Mouse (Mus musculus) forebrain, embryonic 16.5 days (tissue): Measurements from ENCODE around the gene Pitpnc1. TPM values are rescaled to one million over a fixed set of nuclear protein-coding genes. Genes with fewer than 3 reads are reported as not detected.

Experiments used
- ATAC-seq: fragments of 200-750 bp; cut with Nextera tagmentation; 2 replicates; pipeline ENCODE4 v1.8.0; 2017; ENCODE audit warnings: mild to moderate bottlenecking, moderate library complexity
- H3K27ac ChIP-seq: fragments of 300-500 bp; sonication (generic); 2 replicates; pipeline ENCODE4 v1.5.1; 2014; ENCODE audit warnings: low read length, control low read depth
- H3K27me3 ChIP-seq: fragments of 300-500 bp; sonication (generic); replicated peaks from 2 replicates; pipeline ENCODE4 v1.6.1; 2014; ENCODE audit warnings: low read length; ENCODE audit not compliant: control insufficient read depth, insufficient read depth
- H3K36me3 ChIP-seq: fragments of 300-500 bp; sonication (generic); 2 replicates; pipeline ENCODE4 v1.6.1; 2014; ENCODE audit not compliant: control insufficient read depth, insufficient read depth
- H3K4me1 ChIP-seq: fragments of 300-500 bp; sonication (generic); replicated peaks from 2 replicates; pipeline ENCODE4 v1.6.1; 2014; ENCODE audit warnings: low read length; ENCODE audit not compliant: control insufficient read depth, insufficient read depth
- H3K4me2 ChIP-seq: fragments of 300-500 bp; sonication (generic); 2 replicates; pipeline ENCODE4 v1.6.1; 2014; ENCODE audit warnings: mild to moderate bottlenecking, low read length, control low read depth
- H3K4me3 ChIP-seq: fragments of 300-500 bp; sonication (generic); replicated peaks from 2 replicates; pipeline ENCODE4 v1.5.1; 2014; ENCODE audit warnings: mild to moderate bottlenecking, low read length, control low read depth
- H3K9ac ChIP-seq: fragments of 300-500 bp; sonication (generic); replicated peaks from 2 replicates; pipeline ENCODE4 v1.6.1; 2014; ENCODE audit warnings: low read depth, low read length, control low read depth
- H3K9me3 ChIP-seq: fragments of 300-500 bp; sonication (generic); 2 replicates; pipeline ENCODE4 v1.6.1; 2016; ENCODE audit warnings: low read length; ENCODE audit not compliant: control insufficient read depth
- WGBS: fragments of 180-500 bp; shearing (Covaris S2); extraction: QIAGEN DNeasy Blood & Tissue Kit; methylation state at CpG from one replicate; pipeline ENCODE4 v1.1.7; 2014; 5-methylcytosine and 5-hydroxymethylcytosine counted together
- polyA plus RNA-seq: library from polyadenylated mRNA; unstranded; fragments of >200 nt; fragmentation: Nextera tagmentation; extraction: Ambion mirVana; gene quantifications from 2 replicates; pipeline ENCODE4 v1.2.1, GENCODE M21; 2015

The Pitpnc1 gene
- polyA plus RNA-seq, 1 experiment from 2014 or later = 51.6 TPM

- ATAC-seq = no peak
- no peaks in the 10 kb centered on the region for H3K9me3 ChIP-seq
- H3K27me3 ChIP-seq = no peaks in the 10 kb centered on the region
- no peak overlapping the region for H3K9ac ChIP-seq
- no peaks in the 10 kb centered on the region for H3K4me1 ChIP-seq
- no peaks in the 10 kb centered on the region for H3K36me3 ChIP-seq
- no peak overlapping the region for H3K27ac ChIP-seq
- no peak overlapping the region for H3K4me2 ChIP-seq
- H3K4me3 ChIP-seq = no peak overlapping the region
Observed at GRCm38 (mm10) chr11:107300235-107300634, 170.3 kb downstream of the Pitpnc1 start.

- no peaks in the 10 kb centered on the region for H3K36me3 ChIP-seq
- no peaks in the 10 kb centered on the region for H3K9me3 ChIP-seq
- no peaks in the 10 kb centered on the region for H3K27me3 ChIP-seq
- no peak overlapping the region for H3K4me2 ChIP-seq
- H3K9ac ChIP-seq = no peak overlapping the region
- H3K27ac ChIP-seq = no peak overlapping the region
- WGBS = 87% methylated on average over 9 of the region's 9 CpGs
- no peak for ATAC-seq
- no peaks in the 10 kb centered on the region for H3K4me1 ChIP-seq
- H3K4me3 ChIP-seq = no peak overlapping the region
Observed at GRCm38 (mm10) chr11:107299511-107300120, 170.9 kb downstream of the Pitpnc1 start.

GRCm38 (mm10) chr11:107296176-107296575, 174.3 kb downstream of the Pitpnc1 start:
- Histone ChIP-seq H3K9ac (no peak overlapping the region), H3K27ac (no peak overlapping the region), H3K36me3 (no peaks in the 10 kb centered on the region), H3K4me1 (no peaks in the 10 kb centered on the region), H3K4me3 (no peak overlapping the region), H3K4me2 (no peak overlapping the region), H3K9me3 (no peaks in the 10 kb centered on the region), H3K27me3 (no peaks in the 10 kb centered on the region)
- 94% methylated on average over 4 of the region's 4 CpGs for WGBS
- ATAC-seq = no peak

- Histone ChIP-seq H3K27me3 (no peaks in the 10 kb centered on the region), H3K27ac (no peak overlapping the region), H3K9me3 (no peaks in the 10 kb centered on the region), H3K9ac (no peak overlapping the region), H3K4me3 (no peak overlapping the region), H3K4me1 (no peaks in the 10 kb centered on the region), H3K4me2 (no peak overlapping the region), H3K36me3 (no peaks in the 10 kb centered on the region)
- ATAC-seq = no peak
- WGBS = 71% methylated on average over 13 of the region's 13 CpGs
Observed at GRCm38 (mm10) chr11:107292036-107292435, 178.5 kb downstream of the Pitpnc1 start.

- H3K9me3 ChIP-seq = no peaks in the 10 kb centered on the region
- WGBS = 99% methylated on average over 2 of the region's 2 CpGs
- H3K4me2 ChIP-seq = no peak overlapping the region
- no peaks in the 10 kb centered on the region for H3K27me3 ChIP-seq
- no peaks in the 10 kb centered on the region for H3K36me3 ChIP-seq
- H3K4me1 ChIP-seq = no peaks in the 10 kb centered on the region
- no peak overlapping the region for H3K27ac ChIP-seq
- H3K4me3 ChIP-seq = no peak overlapping the region
- no peak overlapping the region for H3K9ac ChIP-seq
- no peak for ATAC-seq
Observed at GRCm38 (mm10) chr11:107288186-107288563, 182.3 kb downstream of the Pitpnc1 start.

- WGBS = 90% methylated on average over 11 of the region's 11 CpGs
- Histone ChIP-seq H3K4me2 (no peak overlapping the region), H3K9me3 (no peaks in the 10 kb centered on the region), H3K27ac (no peak overlapping the region), H3K4me1 (no peaks in the 10 kb centered on the region), H3K4me3 (no peak overlapping the region), H3K9ac (no peak overlapping the region), H3K36me3 (no peaks in the 10 kb centered on the region), H3K27me3 (no peaks in the 10 kb centered on the region)
- ATAC-seq = no peak
Observed at GRCm38 (mm10) chr11:107287215-107288185, 183.0 kb downstream of the Pitpnc1 start.

GRCm38 (mm10) chr11:107285731-107286130, 184.8 kb downstream of the Pitpnc1 start:
- Histone ChIP-seq H3K4me1 (no peaks in the 10 kb centered on the region), H3K27me3 (no peaks in the 10 kb centered on the region), H3K36me3 (no peaks in the 10 kb centered on the region), H3K4me3 (no peak overlapping the region), H3K27ac (no peak overlapping the region), H3K4me2 (no peak overlapping the region), H3K9me3 (no peaks in the 10 kb centered on the region), H3K9ac (no peak overlapping the region)
- WGBS = 75% methylated on average over 7 of the region's 7 CpGs
- no peak for ATAC-seq

- Histone ChIP-seq H3K4me1 (no peaks in the 10 kb centered on the region), H3K4me3 (no peak overlapping the region), H3K9ac (no peak overlapping the region), H3K9me3 (no peaks in the 10 kb centered on the region), H3K27ac (no peak overlapping the region), H3K27me3 (no peaks in the 10 kb centered on the region), H3K4me2 (no peak overlapping the region), H3K36me3 (no peaks in the 10 kb centered on the region)
- ATAC-seq = no peak
- WGBS = 86% methylated on average over 3 of the region's 3 CpGs
Observed at GRCm38 (mm10) chr11:107283632-107284031, 186.9 kb downstream of the Pitpnc1 start.

- no peak overlapping the region for H3K27ac ChIP-seq
- no peak overlapping the region for H3K9ac ChIP-seq
- H3K4me3 ChIP-seq = no peak overlapping the region
- ATAC-seq = no peak
- no peaks in the 10 kb centered on the region for H3K9me3 ChIP-seq
- no peak overlapping the region for H3K4me2 ChIP-seq
- no peaks in the 10 kb centered on the region for H3K36me3 ChIP-seq
- H3K27me3 ChIP-seq = no peaks in the 10 kb centered on the region
- H3K4me1 ChIP-seq = no peaks in the 10 kb centered on the region
- 69% methylated on average over 7 of the region's 7 CpGs for WGBS
Observed at GRCm38 (mm10) chr11:107282481-107282880, 188.0 kb downstream of the Pitpnc1 start.
